10 mouse cellular contexts compared by ENCODE assay signal in the genomic region with DNA sequence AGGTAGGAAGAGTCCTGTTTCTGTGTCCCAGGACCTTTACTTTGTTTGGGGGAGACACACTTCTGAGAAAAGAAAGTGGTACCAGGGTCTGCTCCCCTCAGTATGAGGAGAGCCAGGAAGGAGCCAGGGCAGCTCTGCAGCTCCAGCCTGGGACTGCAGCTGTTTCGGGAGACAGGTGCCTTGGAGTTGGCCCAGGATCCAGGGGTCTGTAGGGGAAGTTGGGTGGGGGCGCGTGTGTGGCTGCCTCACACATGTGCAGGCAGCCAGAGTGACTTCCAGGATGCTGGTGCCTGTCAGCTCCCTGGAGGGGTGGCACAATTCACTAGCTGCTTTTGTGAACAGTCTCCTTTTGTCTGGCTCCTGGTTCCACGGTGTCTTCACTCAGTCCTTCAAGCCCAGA. TPM values are rescaled to one million over a fixed set of nuclear protein-coding genes. Genes with fewer than 3 reads are reported as not detected.
A peak's percentile ranks its signal among the peaks of the same experiment; 100 is the strongest.
DNase-seq lines count a peak whose midpoint lies in the region; ATAC-seq lines count a peak whose summit lies in the region.
"Had no signal": no experiment of that assay in that cellular context is flagged by ENCODE, and none has a peak within 500 bp of the region (broad histone marks: within the 10 kb centered on the region; RNA-seq: fewer than 3 reads in every experiment).

No protein-coding gene starts in this region.

- no peaks in the 10 kb centered on the region for H3K9me3 ChIP-seq in lung, embryonic 16.5 days (ENCODE audit: control insufficient read depth, low read length)
- H3K9me3 ChIP-seq in limb, embryonic 12.5 days: no peaks in the 10 kb centered on the region
- H3K9me3 ChIP-seq in stomach, embryonic 14.5 days (ENCODE audit: control insufficient read depth, low read depth, low read length): no peaks in the 10 kb centered on the region

- peak overlapping the region; percentile 97 for H3K4me2 ChIP-seq in lung, embryonic 16.5 days (ENCODE audit: low read depth, low read length)
- peak overlapping the region; percentile 97 for H3K4me2 ChIP-seq in limb, embryonic 12.5 days
- H3K4me2 ChIP-seq in stomach, embryonic 14.5 days (replicated peaks; ENCODE audit: low read depth, low read length): peak overlapping the region; percentile 94

- ATAC-seq in cerebellum, adult (ENCODE audit: insufficient number of reproducible peaks, low FRiP score, low TSS enrichment): no peak
- no peak for ATAC-seq in lung, embryonic 16.5 days (ENCODE audit: low read depth)
- no peak for ATAC-seq in limb, embryonic 12.5 days (ENCODE audit: insufficient number of reproducible peaks, insufficient read depth, low FRiP score, low TSS enrichment, low read depth)
- ATAC-seq in stomach, embryonic 14.5 days (ENCODE audit: insufficient number of reproducible peaks, insufficient read depth, low FRiP score, low read depth): no peak
- ATAC-seq: activated CD4-positive, CD25-positive, alpha-beta regulatory T cell, adult 4 months had no signal

- peaks cover 16% of the 10 kb centered on the region for H3K27me3 ChIP-seq in lung, embryonic 16.5 days (ENCODE audit: control insufficient read depth, insufficient read depth, low read depth, low read length)
- H3K27me3 ChIP-seq in limb, embryonic 12.5 days: peaks cover 74% of the 10 kb centered on the region
- no peaks in the 10 kb centered on the region for H3K27me3 ChIP-seq in stomach, embryonic 14.5 days (ENCODE audit: control insufficient read depth, insufficient read depth, low read length)

- H3K4me3 ChIP-seq in lung, embryonic 16.5 days (ENCODE audit: low read length): peak overlapping the region; percentile 52
- peak overlapping the region; percentile 59 for H3K4me3 ChIP-seq in limb, embryonic 12.5 days (replicated peaks)
- H3K4me3 ChIP-seq in stomach, embryonic 14.5 days (ENCODE audit: low read depth, low read length): peak overlapping the region; percentile 48
- H3K4me3 ChIP-seq: erythroblast, embryonic 14.5 days had no signal

- 19% methylated on average over 4 of the region's 4 CpGs for WGBS in lung, embryonic 16.5 days
- 26% methylated on average over 4 of the region's 4 CpGs for WGBS in limb, embryonic 12.5 days
- WGBS in stomach, embryonic 14.5 days: 39% methylated on average over 4 of the region's 4 CpGs

- H3K4me1 ChIP-seq in lung, embryonic 16.5 days (replicated peaks; ENCODE audit: control insufficient read depth, insufficient read depth, low read length): peaks cover 16% of the 10 kb centered on the region
- H3K4me1 ChIP-seq in limb, embryonic 12.5 days (replicated peaks): peaks cover 7% of the 10 kb centered on the region
- H3K4me1 ChIP-seq in stomach, embryonic 14.5 days (ENCODE audit: control insufficient read depth, insufficient read depth, low read length): peaks cover 3% of the 10 kb centered on the region; the same call in 1 of the 2 replicates

- H3K36me3 ChIP-seq in lung, embryonic 16.5 days (ENCODE audit: control insufficient read depth, insufficient read depth, low read length): no peaks in the 10 kb centered on the region
- H3K36me3 ChIP-seq in limb, embryonic 12.5 days: no peaks in the 10 kb centered on the region
- no peaks in the 10 kb centered on the region for H3K36me3 ChIP-seq in stomach, embryonic 14.5 days (ENCODE audit: control insufficient read depth, insufficient read depth, low read length)

- no peak overlapping the region for H3K27ac ChIP-seq in lung, embryonic 16.5 days (ENCODE audit: low read length)
- no peak overlapping the region for H3K27ac ChIP-seq in limb, embryonic 12.5 days
- H3K27ac ChIP-seq in stomach, embryonic 14.5 days (ENCODE audit: low read length): no peak overlapping the region

- DNase-seq in cerebellum, adult 8-10 months: peak; percentile 20
- DNase-seq in lung, postnatal 10 days: no peak
- no peak for DNase-seq in spleen, postnatal 14 days (ENCODE audit: low spot score in 2 of 2)
- DNase-seq in adrenal gland, adult (ENCODE audit: inconsistent age in 2 of 2, low spot score in 1 of 2): no peak

- peak overlapping the region; percentile 70; the same call in 1 of the 2 replicates for H3K9ac ChIP-seq in lung, embryonic 16.5 days (ENCODE audit: low read length)
- H3K9ac ChIP-seq in limb, embryonic 12.5 days (replicated peaks): no peak overlapping the region
- H3K9ac ChIP-seq in stomach, embryonic 14.5 days (replicated peaks; ENCODE audit: low read depth, low read length): no peak overlapping the region

RNA-seq across cellular contexts. Expression of a gene that starts 1.0 kb away (rescaled TPM):
- polyA plus RNA-seq in lung, embryonic 16.5 days (2015; fragmentation: Nextera tagmentation; extraction: Ambion mirVana): 2.5 TPM in 2 replicates
- 2.6 and 2.9 TPM in 2 replicates for polyA plus RNA-seq in limb, embryonic 12.5 days (2016; fragmentation: Nextera tagmentation; extraction: Ambion mirVana)
- 0.71 and 0.73 TPM in 2 replicates for polyA plus RNA-seq in stomach, embryonic 14.5 days (2014; fragmentation: Nextera tagmentation; extraction: Ambion mirVana)
- polyA plus RNA-seq: activated CD4-positive, CD25-positive, alpha-beta regulatory T cell, adult 4 months; erythroblast, embryonic 14.5 days had no signal

RNA-seq across cellular contexts. Expression of a gene that starts 16.3 kb away (rescaled TPM):
- 0.84 and 3.2 TPM in 2 replicates for polyA plus RNA-seq in lung, embryonic 16.5 days (2015; fragmentation: Nextera tagmentation; extraction: Ambion mirVana)
- 0.24 and 0.59 TPM in 2 replicates for polyA plus RNA-seq in limb, embryonic 12.5 days (2016; fragmentation: Nextera tagmentation; extraction: Ambion mirVana)
- 0.58 and 0.84 TPM in 2 replicates for polyA plus RNA-seq in stomach, embryonic 14.5 days (2014; fragmentation: Nextera tagmentation; extraction: Ambion mirVana)

RNA-seq across cellular contexts. Expression of a gene that starts 48.0 kb away (rescaled TPM):
- polyA plus RNA-seq in lung, embryonic 16.5 days (2015; fragmentation: Nextera tagmentation; extraction: Ambion mirVana): 171 and 172 TPM in 2 replicates
- polyA plus RNA-seq in limb, embryonic 12.5 days (2016; fragmentation: Nextera tagmentation; extraction: Ambion mirVana): 83.5 and 93.0 TPM in 2 replicates
- polyA plus RNA-seq in stomach, embryonic 14.5 days (2014; fragmentation: Nextera tagmentation; extraction: Ambion mirVana): 187 and 192 TPM in 2 replicates
